Mouse (Mus musculus) neural tube, embryonic 11.5 days (tissue): Measurements from ENCODE around the gene Stx8. TPM values are rescaled to one million over a fixed set of nuclear protein-coding genes. Genes with fewer than 3 reads are reported as not detected.

ENCODE experiments used
- ATAC-seq: fragments of 200-750 bp; cut with Nextera tagmentation; 2 replicates; pipeline ENCODE4 v1.8.0; 2017; ENCODE audit warnings: moderate number of reproducible peaks, mild to moderate bottlenecking, moderate TSS enrichment, moderate library complexity; ENCODE audit not compliant: insufficient read depth, low FRiP score, low TSS enrichment
- DNase-seq: peaks from one replicate; pipeline ENCODE4 v3.0.0-alpha.2; 2015; ENCODE audit warnings: low spot score
- H3K27ac ChIP-seq: fragments of 300-500 bp; sonication (generic); 2 replicates; pipeline ENCODE4 v1.5.1; 2014; ENCODE audit warnings: low read depth, mild to moderate bottlenecking, low read length
- H3K27me3 ChIP-seq: fragments of 300-500 bp; sonication (generic); 2 replicates; pipeline ENCODE4 v1.6.1; 2014; ENCODE audit warnings: mild to moderate bottlenecking, low read length, mixed read lengths; ENCODE audit not compliant: control insufficient read depth, insufficient read depth
- H3K36me3 ChIP-seq: fragments of 300-500 bp; sonication (generic); 2 replicates; pipeline ENCODE4 v1.6.1; 2014; ENCODE audit warnings: mild to moderate bottlenecking, low read length, moderate library complexity, mixed read lengths; ENCODE audit not compliant: control insufficient read depth, insufficient read depth
- H3K4me1 ChIP-seq: fragments of 300-500 bp; sonication (generic); 2 replicates; pipeline ENCODE4 v1.6.1; 2014; ENCODE audit warnings: low read length, mixed read lengths; ENCODE audit not compliant: control insufficient read depth, insufficient read depth
- H3K4me2 ChIP-seq: fragments of 300-500 bp; sonication (generic); 2 replicates; pipeline ENCODE4 v1.6.1; 2014; ENCODE audit warnings: low read depth, mild to moderate bottlenecking, moderate library complexity
- H3K4me3 ChIP-seq: fragments of 300-500 bp; sonication (generic); 2 replicates; pipeline ENCODE4 v1.5.1; 2014; ENCODE audit warnings: low read depth, low read length
- H3K9ac ChIP-seq: fragments of 300-500 bp; sonication (generic); 2 replicates; pipeline ENCODE4 v1.6.1; 2014; ENCODE audit warnings: mild to moderate bottlenecking, low read length
- H3K9me3 ChIP-seq: fragments of 300-500 bp; sonication (generic); 2 replicates; pipeline ENCODE4 v1.6.1; 2016; ENCODE audit warnings: low read length; ENCODE audit not compliant: control insufficient read depth
- WGBS: fragments of 180-500 bp; shearing (Covaris S2); extraction: QIAGEN DNeasy Blood & Tissue Kit; methylation state at CpG from one replicate; pipeline ENCODE4 v1.1.7; 2014; 5-methylcytosine and 5-hydroxymethylcytosine counted together
- polyA plus RNA-seq: library from polyadenylated mRNA; unstranded; fragments of >200 nt; fragmentation: Nextera tagmentation; extraction: Ambion mirVana; gene quantifications from 2 replicates; pipeline ENCODE4 v1.2.1, GENCODE M21; 2014

The Stx8 gene
- polyA plus RNA-seq, 1 experiment from 2014 or later, result 50.5 TPM

- Histone ChIP-seq H3K9me3 (no peaks in the 10 kb centered on the region), H3K9ac (no peak overlapping the region), H3K36me3 (no peaks in the 10 kb centered on the region), H3K4me2 (no peak overlapping the region), H3K4me3 (no peak overlapping the region), H3K27ac (no peak overlapping the region), H3K27me3 (no peaks in the 10 kb centered on the region), H3K4me1 (peaks cover 11% of the 10 kb centered on the region)
- ATAC-seq, result no peak
- no peak for DNase-seq
- 87% methylated on average over 5 of the region's 5 CpGs for WGBS
These were observed 224.9 kb downstream of the Stx8 start for GRCm38 (mm10) chr11:68190849-68191248.

GRCm38 (mm10) chr11:68195168-68195567, 229.2 kb downstream of the Stx8 start:
- H3K4me1 ChIP-seq, result peaks cover 6% of the 10 kb centered on the region; the same call in 1 of the 2 replicates
- no peak overlapping the region for H3K27ac ChIP-seq
- WGBS, result 71% methylated on average over 6 of the region's 6 CpGs
- no peak for ATAC-seq
- no peak for DNase-seq
- no peak overlapping the region for H3K4me2 ChIP-seq
- no peaks in the 10 kb centered on the region for H3K36me3 ChIP-seq
- H3K27me3 ChIP-seq, result no peaks in the 10 kb centered on the region
- H3K4me3 ChIP-seq, result no peak overlapping the region
- no peaks in the 10 kb centered on the region for H3K9me3 ChIP-seq
- H3K9ac ChIP-seq, result no peak overlapping the region

- no peak for DNase-seq
- Histone ChIP-seq H3K9me3 (no peaks in the 10 kb centered on the region), H3K36me3 (no peaks in the 10 kb centered on the region), H3K9ac (no peak overlapping the region), H3K4me3 (no peak overlapping the region), H3K4me2 (no peak overlapping the region), H3K4me1 (peaks cover 6% of the 10 kb centered on the region; the same call in 1 of the 2 replicates), H3K27ac (no peak overlapping the region), H3K27me3 (no peaks in the 10 kb centered on the region)
- 52% methylated on average over 10 of the region's 10 CpGs for WGBS
- ATAC-seq, result no peak
These were observed 229.7 kb downstream of the Stx8 start for GRCm38 (mm10) chr11:68195693-68196176.

- no peak overlapping the region for H3K27ac ChIP-seq
- ATAC-seq (no peak), DNase-seq (no peak)
- no peaks in the 10 kb centered on the region for H3K9me3 ChIP-seq
- H3K4me1 ChIP-seq, result peaks cover 6% of the 10 kb centered on the region; the same call in 1 of the 2 replicates
- H3K4me3 ChIP-seq, result no peak overlapping the region
- H3K27me3 ChIP-seq, result no peaks in the 10 kb centered on the region
- H3K4me2 ChIP-seq, result no peak overlapping the region
- WGBS, result 70% methylated on average over 6 of the region's 6 CpGs
- H3K9ac ChIP-seq, result no peak overlapping the region
- no peaks in the 10 kb centered on the region for H3K36me3 ChIP-seq
These were observed 230.6 kb downstream of the Stx8 start for GRCm38 (mm10) chr11:68196566-68196965.

GRCm38 (mm10) chr11:68197471-68197870, 231.5 kb downstream of the Stx8 start:
- Histone ChIP-seq H3K27ac (no peak overlapping the region), H3K9ac (no peak overlapping the region), H3K27me3 (no peaks in the 10 kb centered on the region), H3K4me1 (peaks cover 9% of the 10 kb centered on the region; the same call in 1 of the 2 replicates), H3K4me3 (no peak overlapping the region), H3K9me3 (no peaks in the 10 kb centered on the region), H3K36me3 (no peaks in the 10 kb centered on the region), H3K4me2 (no peak overlapping the region)
- DNase-seq (no peak), ATAC-seq (no peak)
- WGBS, result 84% methylated on average over 11 of the region's 11 CpGs

- DNase-seq (no peak), ATAC-seq (no peak)
- no peak overlapping the region for H3K4me2 ChIP-seq
- no peaks in the 10 kb centered on the region for H3K36me3 ChIP-seq
- H3K27me3 ChIP-seq, result no peaks in the 10 kb centered on the region
- H3K4me1 ChIP-seq, result peaks cover 15% of the 10 kb centered on the region
- no peaks in the 10 kb centered on the region for H3K9me3 ChIP-seq
- 57% methylated on average over 10 of the region's 10 CpGs for WGBS
- H3K27ac ChIP-seq, result no peak overlapping the region
- H3K4me3 ChIP-seq, result no peak overlapping the region
- H3K9ac ChIP-seq, result no peak overlapping the region
These were observed 232.7 kb downstream of the Stx8 start for GRCm38 (mm10) chr11:68198696-68199095.

GRCm38 (mm10) chr11:68199103-68199502, 233.1 kb downstream of the Stx8 start:
- no peak overlapping the region for H3K4me2 ChIP-seq
- H3K9ac ChIP-seq, result no peak overlapping the region
- no peaks in the 10 kb centered on the region for H3K27me3 ChIP-seq
- H3K36me3 ChIP-seq, result no peaks in the 10 kb centered on the region
- H3K4me1 ChIP-seq, result peaks cover 18% of the 10 kb centered on the region
- DNase-seq (no peak), ATAC-seq (no peak)
- H3K4me3 ChIP-seq, result no peak overlapping the region
- WGBS, result 65% methylated on average over 8 of the region's 8 CpGs
- no peak overlapping the region for H3K27ac ChIP-seq
- H3K9me3 ChIP-seq, result no peaks in the 10 kb centered on the region

- H3K4me1 ChIP-seq, result peaks cover 18% of the 10 kb centered on the region
- no peaks in the 10 kb centered on the region for H3K36me3 ChIP-seq
- H3K27me3 ChIP-seq, result no peaks in the 10 kb centered on the region
- H3K4me3 ChIP-seq, result no peak overlapping the region
- ATAC-seq (no peak), DNase-seq (no peak)
- no peak overlapping the region for H3K4me2 ChIP-seq
- H3K9ac ChIP-seq, result no peak overlapping the region
- WGBS, result 41% methylated on average over 10 of the region's 10 CpGs
- H3K9me3 ChIP-seq, result no peaks in the 10 kb centered on the region
- no peak overlapping the region for H3K27ac ChIP-seq
These were observed 233.9 kb downstream of the Stx8 start for GRCm38 (mm10) chr11:68199801-68200423.

GRCm38 (mm10) chr11:68200500-68200899, 234.5 kb downstream of the Stx8 start:
- Histone ChIP-seq H3K9me3 (no peaks in the 10 kb centered on the region), H3K4me3 (no peak overlapping the region), H3K9ac (no peak overlapping the region), H3K27me3 (no peaks in the 10 kb centered on the region), H3K4me2 (no peak overlapping the region), H3K4me1 (peaks cover 17% of the 10 kb centered on the region), H3K27ac (no peak overlapping the region), H3K36me3 (no peaks in the 10 kb centered on the region)
- DNase-seq, result no peak
- no peak for ATAC-seq
- 86% methylated on average over 4 of the region's 4 CpGs for WGBS
